10 mouse cellular contexts compared by ENCODE assay signal in genomic region chr12:112154476-112154875, GRCm38 (mm10). TPM values are rescaled to one million over a fixed set of nuclear protein-coding genes. Genes with fewer than 3 reads are reported as not detected.
DNase-seq lines count a peak whose midpoint lies in the region; ATAC-seq lines count a peak whose summit lies in the region.
"Had no signal": no experiment of that assay in that cellular context is flagged by ENCODE, and none has a peak within 500 bp of the region (broad histone marks: within the 10 kb centered on the region; RNA-seq: fewer than 3 reads in every experiment).

No protein-coding gene starts in this region.

- H3K9ac ChIP-seq in heart, embryonic 13.5 days: peak overlapping the region; percentile 65; the same call in 1 of the 2 replicates
- no peak overlapping the region for H3K9ac ChIP-seq in neural tube, embryonic 11.5 days (ENCODE audit: low read length)
- H3K9ac ChIP-seq in hindbrain, embryonic 15.5 days: no peak overlapping the region
- no peak overlapping the region for H3K9ac ChIP-seq in neural tube, embryonic 15.5 days (replicated peaks)

- 52% methylated on average over 5 of the region's 5 CpGs for WGBS in heart, embryonic 13.5 days
- 54% methylated on average over 5 of the region's 5 CpGs for WGBS in neural tube, embryonic 11.5 days
- WGBS in hindbrain, embryonic 15.5 days: 55% methylated on average over 5 of the region's 5 CpGs
- 50% methylated on average over 5 of the region's 5 CpGs for WGBS in neural tube, embryonic 15.5 days

- H3K4me2 ChIP-seq in heart, embryonic 13.5 days: no peak overlapping the region
- H3K4me2 ChIP-seq in neural tube, embryonic 11.5 days (ENCODE audit: low read depth): no peak overlapping the region
- no peak overlapping the region for H3K4me2 ChIP-seq in hindbrain, embryonic 15.5 days
- no peak overlapping the region for H3K4me2 ChIP-seq in neural tube, embryonic 15.5 days

- no peaks in the 10 kb centered on the region for H3K9me3 ChIP-seq in heart, embryonic 13.5 days
- no peaks in the 10 kb centered on the region for H3K9me3 ChIP-seq in neural tube, embryonic 11.5 days (ENCODE audit: control insufficient read depth, low read length)
- no peaks in the 10 kb centered on the region for H3K9me3 ChIP-seq in hindbrain, embryonic 15.5 days
- no peaks in the 10 kb centered on the region for H3K9me3 ChIP-seq in neural tube, embryonic 15.5 days (replicated peaks)

- H3K4me3 ChIP-seq in heart, embryonic 13.5 days: no peak overlapping the region
- H3K4me3 ChIP-seq in neural tube, embryonic 11.5 days (ENCODE audit: low read depth, low read length): no peak overlapping the region
- H3K4me3 ChIP-seq in hindbrain, embryonic 15.5 days: no peak overlapping the region
- H3K4me3 ChIP-seq in neural tube, embryonic 15.5 days (replicated peaks): no peak overlapping the region

- H3K36me3 ChIP-seq in heart, embryonic 13.5 days: peaks cover 8% of the 10 kb centered on the region; the same call in 1 of the 2 replicates
- no peaks in the 10 kb centered on the region for H3K36me3 ChIP-seq in neural tube, embryonic 11.5 days (ENCODE audit: control insufficient read depth, insufficient read depth, low read length)
- H3K36me3 ChIP-seq in hindbrain, embryonic 15.5 days: no peaks in the 10 kb centered on the region
- H3K36me3 ChIP-seq in neural tube, embryonic 15.5 days: no peaks in the 10 kb centered on the region

- peaks cover 64% of the 10 kb centered on the region for H3K4me1 ChIP-seq in heart, embryonic 13.5 days
- H3K4me1 ChIP-seq in neural tube, embryonic 11.5 days (ENCODE audit: control insufficient read depth, insufficient read depth, low read length): peaks cover 25% of the 10 kb centered on the region
- peaks cover 46% of the 10 kb centered on the region for H3K4me1 ChIP-seq in hindbrain, embryonic 15.5 days (replicated peaks)
- peaks cover 60% of the 10 kb centered on the region for H3K4me1 ChIP-seq in neural tube, embryonic 15.5 days

- H3K27ac ChIP-seq in heart, embryonic 13.5 days (replicated peaks): peak overlapping the region; percentile 82
- peak overlapping the region; percentile 56; the same call in 1 of the 2 replicates for H3K27ac ChIP-seq in neural tube, embryonic 11.5 days (ENCODE audit: low read depth, low read length)
- 0 out of 2 replicates have a peak overlapping the region, but pooled peaks have one; percentile 32 for H3K27ac ChIP-seq in hindbrain, embryonic 15.5 days (replicated peaks)
- H3K27ac ChIP-seq in neural tube, embryonic 15.5 days (replicated peaks): 0 out of 2 replicates have a peak overlapping the region, but pooled peaks have one; percentile 42

- DNase-seq in heart, adult 9 months (ENCODE audit: low spot score in 2 of 2): no peak
- no peak for DNase-seq in neural tube, embryonic 11.5 days (ENCODE audit: low spot score)
- no peak for DNase-seq in neural tube, embryonic 10.5 days (ENCODE audit: extremely low spot score, low spot score)
- no peak for DNase-seq in urinary bladder, postnatal 10 days (ENCODE audit: low spot score)
- DNase-seq in gastrocnemius, adult 18-20 months (ENCODE audit: low spot score): no peak
- DNase-seq: cerebellum, postnatal 25 days; gastrocnemius, postnatal 36 days had no signal

- no peaks in the 10 kb centered on the region for H3K27me3 ChIP-seq in heart, embryonic 13.5 days (replicated peaks)
- no peaks in the 10 kb centered on the region; the same call in 1 of the 2 replicates for H3K27me3 ChIP-seq in neural tube, embryonic 11.5 days (ENCODE audit: control insufficient read depth, insufficient read depth, low read length)
- H3K27me3 ChIP-seq in hindbrain, embryonic 15.5 days: peaks cover 9% of the 10 kb centered on the region; the same call in 1 of the 2 replicates
- peaks cover 22% of the 10 kb centered on the region for H3K27me3 ChIP-seq in neural tube, embryonic 15.5 days (replicated peaks)

- ATAC-seq in heart, embryonic 13.5 days (ENCODE audit: extremely low read depth, insufficient number of reproducible peaks, low FRiP score, low TSS enrichment): no peak
- no peak for ATAC-seq in neural tube, embryonic 11.5 days (ENCODE audit: insufficient read depth, low FRiP score, low TSS enrichment)
- no peak for ATAC-seq in hindbrain, embryonic 15.5 days (ENCODE audit: low FRiP score, low read depth)
- no peak for ATAC-seq in neural tube, embryonic 15.5 days (ENCODE audit: low FRiP score)

RNA-seq across cellular contexts. Expression of gene Kif26a, which starts 8.5 kb away (rescaled TPM):
- 1.6 TPM in 2 replicates for polyA plus RNA-seq in heart, embryonic 13.5 days (2015; fragmentation: Nextera tagmentation; extraction: Ambion mirVana)
- 2.0 and 2.8 TPM in 2 replicates for polyA plus RNA-seq in neural tube, embryonic 11.5 days (2014; fragmentation: Nextera tagmentation; extraction: Ambion mirVana)
- polyA plus RNA-seq in hindbrain, embryonic 15.5 days (2015; fragmentation: Nextera tagmentation; extraction: Ambion mirVana): 4.3 and 4.9 TPM in 2 replicates
- polyA plus RNA-seq in neural tube, embryonic 15.5 days (2015; fragmentation: Nextera tagmentation; extraction: Ambion mirVana): 4.0 and 4.2 TPM in 2 replicates
- total RNA-seq in gastrocnemius, adult 18-20 months (2021): 1 to 10 TPM; 2.7 to 4.5 TPM

RNA-seq across cellular contexts. Expression of gene Aspg, which starts 48.0 kb away (rescaled TPM):
- polyA plus RNA-seq in heart, embryonic 13.5 days (2015; fragmentation: Nextera tagmentation; extraction: Ambion mirVana): 0.38 and 1.1 TPM in 2 replicates
- 0.69 and 0.73 TPM in 2 replicates for polyA plus RNA-seq in neural tube, embryonic 11.5 days (2014; fragmentation: Nextera tagmentation; extraction: Ambion mirVana)
- 0.86 and 1.0 TPM in 2 replicates for polyA plus RNA-seq in hindbrain, embryonic 15.5 days (2015; fragmentation: Nextera tagmentation; extraction: Ambion mirVana)
- 0.84 and 3.3 TPM in 2 replicates for polyA plus RNA-seq in neural tube, embryonic 15.5 days (2015; fragmentation: Nextera tagmentation; extraction: Ambion mirVana)
- total RNA-seq in gastrocnemius, adult 18-20 months (2021): not detected

Comparison
In these comparisons a context has a peak if more than half of its experiments do, and no peak if none do; other contexts are left out.
1. H3K27ac ChIP-seq: peak in every context shown above with its lines; median percentile 82 in heart, embryonic 13.5 days; 56 in neural tube, embryonic 11.5 days; 42 in neural tube, embryonic 15.5 days; 32 in hindbrain, embryonic 15.5 days.